Comparison of ENCODE assay signal across 9 mouse cellular contexts in genomic region chr4:148742549-148743413, GRCm38 (mm10).
DNase-seq lines count a peak whose midpoint lies in the region; ATAC-seq and TF ChIP-seq lines count a peak whose summit lies in the region.
"Had no signal": no experiment of that assay in that cellular context is flagged by ENCODE, and none has a peak within 500 bp of the region (broad histone marks: within the 10 kb centered on the region; RNA-seq: fewer than 3 reads in every experiment).

No protein-coding gene starts in this region.

- H3K4me3 ChIP-seq in ES-Bruce4 (ENCODE audit: low read depth, low read length), result peak overlapping the region; percentile 77
- peak overlapping the region; percentile 36 for H3K4me3 ChIP-seq in cerebellum, adult 2 months (replicated peaks; ENCODE audit: insufficient read depth, low read depth, low read length)
- peak overlapping the region; percentile 67 for H3K4me3 ChIP-seq in hindbrain, embryonic 10.5 days
- peak overlapping the region; percentile 49 for H3K4me3 ChIP-seq in lung, embryonic 14.5 days (ENCODE audit: low read depth, low read length)
- no peak overlapping the region for H3K4me3 ChIP-seq in thymus, adult 2 months (ENCODE audit: control insufficient read depth, insufficient read depth, low read length)
- H3K4me3 ChIP-seq: erythroblast, embryonic 14.5 days had no signal

- no peak for TF ChIP-seq EP300 in ES-Bruce4 (IDR thresholded peaks at IDR 0.05; ENCODE audit: insufficient read depth, low read depth, low read length)

- H3K9ac ChIP-seq in ES-Bruce4 (ENCODE audit: low read depth, poor library complexity, severe bottlenecking), result peak overlapping the region; percentile 90
- H3K9ac ChIP-seq in lung, embryonic 14.5 days, result peak overlapping the region; percentile 59

- TF ChIP-seq POLR2A in ES-Bruce4 (IDR thresholded peaks at IDR 0.05; ENCODE audit: insufficient read depth, low read length), result no peak
- TF ChIP-seq POLR2A in cerebellum, adult 2 months (IDR thresholded peaks at IDR 0.05; ENCODE audit: borderline replicate concordance, insufficient read depth, low read length), result no peak
- TF ChIP-seq POLR2A in thymus, adult 2 months (IDR thresholded peaks at IDR 0.05; ENCODE audit: control insufficient read depth, extremely low read depth, insufficient read depth, low read length, poor library complexity), result no peak

- peaks cover 2% of the 10 kb centered on the region for H3K4me1 ChIP-seq in ES-Bruce4 (ENCODE audit: control insufficient read depth, insufficient read depth, low read length)
- no peaks in the 10 kb centered on the region; the same call in 1 of the 2 replicates for H3K4me1 ChIP-seq in cerebellum, adult 2 months (ENCODE audit: control insufficient read depth, insufficient read depth, low read length)
- peaks cover 63% of the 10 kb centered on the region for H3K4me1 ChIP-seq in hindbrain, embryonic 10.5 days (replicated peaks)
- peaks cover 4% of the 10 kb centered on the region; the same call in 1 of the 2 replicates for H3K4me1 ChIP-seq in lung, embryonic 14.5 days (ENCODE audit: insufficient read depth)
- H3K4me1 ChIP-seq in thymus, adult 2 months (replicated peaks; ENCODE audit: control insufficient read depth, insufficient read depth, low read length), result no peaks in the 10 kb centered on the region; the same call in 1 of the 2 replicates

- WGBS in cerebellum, adult 2 months, result 6% methylated on average over 63 of the region's 65 CpGs
- WGBS in hindbrain, embryonic 10.5 days, result 3% methylated on average over 65 of the region's 65 CpGs
- 2% methylated on average over 65 of the region's 65 CpGs for WGBS in lung, embryonic 14.5 days
- WGBS in thymus, adult 2 months, result 8% methylated on average over 56 of the region's 65 CpGs

- peak overlapping the region; percentile 93 for H3K4me2 ChIP-seq in lung, embryonic 14.5 days

- peak; percentile 60 to 76 for DNase-seq in cerebellum, adult 2 months
- peak; percentile 68 for DNase-seq in forelimb bud, embryonic 11.5 days (ENCODE audit: low read depth, low spot score)
- DNase-seq in hindbrain, embryonic 10.5 days (ENCODE audit: low spot score), result peak; percentile 78
- DNase-seq in layer of hippocampus, adult 9-10 months (ENCODE audit: low spot score), result peak; percentile 27
- peak; percentile 87 for DNase-seq in lung, embryonic 14.5 days
- DNase-seq in ovary, adult 18-20 months (ENCODE audit: low spot score), result peak; percentile 27
- peak; percentile 66 for DNase-seq in thymus, adult 2 months

- no peaks in the 10 kb centered on the region for H3K27me3 ChIP-seq in ES-Bruce4 (ENCODE audit: control insufficient read depth, insufficient read depth, low read length, poor library complexity, severe bottlenecking)
- H3K27me3 ChIP-seq in cerebellum, adult 2 months (ENCODE audit: control insufficient read depth, insufficient read depth, low read length), result no peaks in the 10 kb centered on the region; the same call in 1 of the 2 replicates
- peaks cover 80% of the 10 kb centered on the region for H3K27me3 ChIP-seq in hindbrain, embryonic 10.5 days (ENCODE audit: insufficient read depth, poor library complexity, severe bottlenecking)
- H3K27me3 ChIP-seq in lung, embryonic 14.5 days (ENCODE audit: insufficient read depth, low read length), result peaks cover 11% of the 10 kb centered on the region; the same call in 1 of the 2 replicates
- peaks cover 6% of the 10 kb centered on the region for H3K27me3 ChIP-seq in thymus, adult 2 months (ENCODE audit: control insufficient read depth, insufficient read depth, low read length)

- no peaks in the 10 kb centered on the region for H3K9me3 ChIP-seq in ES-Bruce4 (replicated peaks; ENCODE audit: control insufficient read depth, insufficient read depth, low read length, poor library complexity, severe bottlenecking)
- no peaks in the 10 kb centered on the region for H3K9me3 ChIP-seq in hindbrain, embryonic 10.5 days
- no peaks in the 10 kb centered on the region for H3K9me3 ChIP-seq in lung, embryonic 14.5 days (ENCODE audit: low read depth, low read length)

- H3K36me3 ChIP-seq in ES-Bruce4 (ENCODE audit: control insufficient read depth, insufficient read depth, low read length, poor library complexity, severe bottlenecking), result no peaks in the 10 kb centered on the region
- H3K36me3 ChIP-seq in hindbrain, embryonic 10.5 days, result no peaks in the 10 kb centered on the region
- H3K36me3 ChIP-seq in lung, embryonic 14.5 days (ENCODE audit: insufficient read depth), result no peaks in the 10 kb centered on the region
- H3K36me3 ChIP-seq in thymus, adult 2 months (ENCODE audit: control insufficient read depth, insufficient read depth, low read length), result no peaks in the 10 kb centered on the region

- ATAC-seq in lung, embryonic 14.5 days (ENCODE audit: insufficient read depth), result peak; percentile 73

- peak overlapping the region; percentile 83 for H3K27ac ChIP-seq in ES-Bruce4 (ENCODE audit: insufficient read depth, low read length)
- no peak overlapping the region for H3K27ac ChIP-seq in cerebellum, adult 2 months (ENCODE audit: insufficient read depth, low read length)
- H3K27ac ChIP-seq in hindbrain, embryonic 10.5 days, result peak overlapping the region; percentile 84
- no peak overlapping the region for H3K27ac ChIP-seq in lung, embryonic 14.5 days (ENCODE audit: low read depth)
- no peak overlapping the region for H3K27ac ChIP-seq in thymus, adult 2 months (ENCODE audit: control insufficient read depth, insufficient read depth, low read length)

- peak; percentile 58 for TF ChIP-seq CTCF in ES-Bruce4 (IDR thresholded peaks at IDR 0.05; ENCODE audit: low read depth, low read length)
- TF ChIP-seq CTCF in cerebellum, adult 2 months (IDR thresholded peaks at IDR 0.05; ENCODE audit: borderline replicate concordance, insufficient read depth, low read depth, low read length), result peak; percentile 74
- peak; percentile 62 for TF ChIP-seq CTCF in lung, embryonic 14.5 days (IDR thresholded peaks at IDR 0.05; ENCODE audit: low read depth)
- peak; percentile 98 for TF ChIP-seq CTCF in thymus, adult 2 months (IDR thresholded peaks at IDR 0.05; ENCODE audit: borderline replicate concordance, control insufficient read depth, extremely low read depth, insufficient read depth, low read length, poor library complexity)

Comparison
In these comparisons a context has a peak if more than half of its experiments do, and no peak if none do; other contexts are left out.
1. H3K27ac ChIP-seq: peak in ES-Bruce4 (single experiment) and hindbrain, embryonic 10.5 days (single experiment); none in cerebellum, adult 2 months (single experiment), lung, embryonic 14.5 days (single experiment) and thymus, adult 2 months (single experiment).
2. DNase-seq: peak in every context shown above with its lines; median percentile 87 in lung, embryonic 14.5 days; 78 in hindbrain, embryonic 10.5 days; 68 in cerebellum, adult 2 months; 68 in forelimb bud, embryonic 11.5 days; 66 in thymus, adult 2 months; 27 in layer of hippocampus, adult 9-10 months; 27 in ovary, adult 18-20 months.
3. Peak in every context shown above with its lines, with median percentiles within 50 percentile points of each other: CTCF ChIP-seq.